Mouse (Mus musculus) CD4-positive, CD25-positive, alpha-beta regulatory T cell (primary cell): ENCODE results near the gene Olfr981. TPM values are rescaled to one million over a fixed set of nuclear protein-coding genes. Genes with fewer than 3 reads are reported as not detected.

ENCODE experiments used
- polyA plus RNA-seq: library from polyadenylated mRNA; unstranded; fragments of 100-300 nt; shearing (Covaris generic); gene quantifications from one replicate; pipeline ENCODE4 v1.2.1, GENCODE M21; 2017

The Olfr981 gene
- polyA plus RNA-seq = not detected

DNA sequence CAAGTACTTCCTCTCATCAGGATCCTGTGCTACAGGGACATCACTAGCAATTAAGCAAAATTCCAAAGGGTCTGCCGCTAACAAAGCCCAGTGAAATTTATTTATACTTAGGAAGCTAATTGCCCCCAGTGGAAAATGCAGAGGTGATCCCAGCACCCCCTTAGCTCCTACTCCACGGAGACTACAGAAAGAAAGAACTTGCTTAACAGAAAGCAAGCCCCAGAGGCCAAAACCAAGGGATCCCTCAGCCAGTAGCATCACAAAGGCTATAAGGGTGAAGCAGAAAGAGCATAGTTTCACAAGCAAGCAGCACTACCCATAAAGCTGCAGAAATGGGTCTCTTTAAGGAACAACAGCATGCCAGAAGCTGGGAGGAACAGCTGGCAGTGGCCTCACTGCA is at the start of gene Olfr981:
TSS of gene Olfr981 (plus strand) at position 301 of the 400 bp plus-strand sequence.

DNA sequence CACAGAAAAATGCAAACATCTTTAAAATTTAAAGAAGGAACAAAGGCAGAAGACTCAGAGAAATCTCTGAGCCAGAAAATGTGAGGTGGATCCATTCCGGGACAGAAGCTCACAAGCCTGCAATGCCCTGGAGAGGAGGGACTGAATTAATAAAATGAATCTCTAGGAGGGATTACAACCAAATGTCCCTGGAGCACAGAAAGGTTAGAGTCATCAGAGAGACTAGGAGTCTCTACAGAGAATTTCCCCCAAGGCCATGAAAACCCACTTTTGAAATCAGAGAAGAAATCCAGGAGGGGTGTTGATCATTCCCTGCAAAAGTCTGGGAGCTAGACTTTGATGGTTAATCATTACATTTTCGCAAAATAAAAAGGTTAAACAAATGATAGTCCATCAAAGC is 29.5 kb upstream of the Olfr981 start, which contains the start of gene Olfr978:
TSS of gene Olfr978 (plus strand) at position 301 of the 400 bp plus-strand sequence.

DNA sequence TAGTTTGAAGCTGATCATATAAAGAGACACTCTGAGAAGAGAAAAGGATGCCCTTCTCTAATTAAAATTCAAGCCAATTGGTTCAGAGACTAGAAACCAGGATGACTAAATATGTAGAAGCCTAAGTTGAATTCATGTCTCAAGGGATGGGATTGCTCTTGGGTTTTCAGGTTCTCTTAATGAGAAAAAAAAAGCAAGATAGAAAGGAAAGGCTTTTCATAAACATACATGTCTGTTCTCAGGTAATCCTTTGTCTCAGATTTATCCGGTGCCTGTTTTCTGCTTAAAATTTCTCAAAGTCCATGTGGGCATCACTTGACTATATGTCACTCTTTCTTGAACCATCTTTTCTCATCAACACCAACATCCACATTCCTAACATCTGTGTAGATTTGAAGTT is 17.9 kb upstream of the Olfr981 start, which contains the start of gene Olfr979:
TSS of gene Olfr979 (minus strand) at position 101 of the 400 bp plus-strand sequence.

DNA sequence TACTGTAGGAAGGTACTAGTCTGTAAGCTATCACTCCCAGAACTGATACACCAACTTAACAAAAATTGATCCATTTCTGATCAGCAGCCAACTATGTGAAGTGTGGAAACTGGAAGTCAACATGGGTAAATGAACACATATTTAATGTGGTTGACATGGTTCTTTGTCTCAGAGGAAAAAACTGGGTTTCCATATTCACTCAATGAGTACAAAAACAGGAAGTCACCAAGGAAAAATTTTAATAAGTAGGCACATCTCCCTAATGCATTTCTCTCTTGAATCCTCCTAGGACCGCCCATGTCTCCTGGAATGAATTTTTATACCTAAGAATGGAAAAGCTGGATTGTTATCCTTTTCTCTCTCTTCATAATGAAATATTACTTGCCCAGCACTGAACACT is 11.8 kb upstream of the Olfr981 start, which contains the start of gene Olfr980:
TSS of gene Olfr980 (minus strand) at position 101 of the 400 bp plus-strand sequence.

DNA sequence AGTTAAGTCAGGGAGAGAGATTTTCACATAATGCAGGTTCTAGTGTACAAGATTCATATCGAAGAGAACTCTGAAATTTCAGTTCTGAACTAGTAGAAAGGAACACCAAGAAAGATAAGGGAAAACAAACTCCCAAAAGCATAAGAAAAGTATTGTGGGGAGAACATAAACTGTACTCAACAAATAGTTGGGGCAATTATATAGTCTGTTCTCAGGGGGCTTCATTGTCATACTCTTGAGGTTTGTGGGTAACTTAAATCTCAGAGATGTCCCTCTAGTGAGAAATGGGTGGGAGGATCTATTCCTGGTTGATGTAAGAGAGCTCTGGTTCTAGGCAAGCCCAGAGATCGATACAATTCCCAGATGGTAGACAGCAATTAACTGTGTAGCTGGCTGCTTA is 52.3 kb downstream of the Olfr981 start, which contains the start of gene Olfr982:
TSS of gene Olfr982 (plus strand) at position 301 of the 400 bp plus-strand sequence.

Other genes starting within 250 kb of the Olfr981 start
- 0.06 TPM for gene Olfr968, start 238.2 kb upstream of the Olfr981 start, polyA plus RNA-seq
- not detected for gene Olfr969, start 230.5 kb upstream of the Olfr981 start, polyA plus RNA-seq
- gene Olfr970, start 212.6 kb upstream of the Olfr981 start, polyA plus RNA-seq = not detected
- gene Olfr971, start 184.6 kb upstream of the Olfr981 start, polyA plus RNA-seq = not detected
- not detected for gene Olfr972, start 155.0 kb upstream of the Olfr981 start, polyA plus RNA-seq
- gene Olfr229, start 114.1 kb upstream of the Olfr981 start, polyA plus RNA-seq = not detected
- 0.10 TPM for gene Olfr974, start 84.0 kb upstream of the Olfr981 start, polyA plus RNA-seq
- gene Olfr975, start 69.4 kb upstream of the Olfr981 start, polyA plus RNA-seq = not detected
- not detected for gene Olfr976, start 60.3 kb upstream of the Olfr981 start, polyA plus RNA-seq
- not detected for gene Olfr978, start 29.4 kb upstream of the Olfr981 start, polyA plus RNA-seq
- not detected for gene Olfr979, start 18.0 kb upstream of the Olfr981 start, polyA plus RNA-seq
- not detected for gene Olfr980, start 11.9 kb upstream of the Olfr981 start, polyA plus RNA-seq
- 0.04 TPM for gene Olfr982, start 52.4 kb downstream of the Olfr981 start, polyA plus RNA-seq
- gene Olfr983, start 72.1 kb downstream of the Olfr981 start, polyA plus RNA-seq = not detected
- gene Olfr984, start 92.7 kb downstream of the Olfr981 start, polyA plus RNA-seq = not detected
- not detected for gene Olfr985, start 108.7 kb downstream of the Olfr981 start, polyA plus RNA-seq
- gene Tmem225, start 126.7 kb downstream of the Olfr981 start, polyA plus RNA-seq = not detected
- not detected for gene Olfr986, start 159.5 kb downstream of the Olfr981 start, polyA plus RNA-seq
- gene Zfp202, start 170.9 kb downstream of the Olfr981 start, polyA plus RNA-seq = 3.7 TPM
- gene Scn3b, start 247.8 kb downstream of the Olfr981 start, polyA plus RNA-seq = not detected